Mouse (Mus musculus) heart, embryonic 13.5 days (tissue): ENCODE measurements around the gene Dgkb. TPM values are rescaled to one million over a fixed set of nuclear protein-coding genes. Genes with fewer than 3 reads are reported as not detected.

Experiments used
- ATAC-seq: fragments of 200-750 bp; cut with Nextera tagmentation; 2 replicates; pipeline ENCODE4 v1.8.0; 2017; ENCODE audit warnings: moderate TSS enrichment; ENCODE audit not compliant: insufficient number of reproducible peaks, low FRiP score, low TSS enrichment; ENCODE audit errors: extremely low read depth
- H3K27ac ChIP-seq: fragments of 300-500 bp; sonication (generic); replicated peaks from 2 replicates; pipeline ENCODE4 v1.5.1; 2015; ENCODE audit warnings: moderate library complexity, mild to moderate bottlenecking, inconsistent platforms
- H3K27me3 ChIP-seq: fragments of 300-500 bp; sonication (generic); replicated peaks from 2 replicates; pipeline ENCODE4 v1.6.1; 2015; ENCODE audit warnings: mild to moderate bottlenecking, inconsistent platforms
- H3K36me3 ChIP-seq: fragments of 300-500 bp; sonication (generic); 2 replicates; pipeline ENCODE4 v1.6.1; 2015; ENCODE audit warnings: mild to moderate bottlenecking, inconsistent platforms
- H3K4me1 ChIP-seq: fragments of 300-500 bp; sonication (generic); 2 replicates; pipeline ENCODE4 v1.6.1; 2015; ENCODE audit warnings: inconsistent platforms
- H3K4me2 ChIP-seq: fragments of 300-500 bp; sonication (generic); 2 replicates; pipeline ENCODE4 v1.6.1; 2015; ENCODE audit warnings: inconsistent platforms, mild to moderate bottlenecking, moderate library complexity
- H3K4me3 ChIP-seq: fragments of 300-500 bp; sonication (generic); 2 replicates; pipeline ENCODE4 v1.5.1; 2015; ENCODE audit warnings: moderate library complexity, mild to moderate bottlenecking, inconsistent platforms
- H3K9ac ChIP-seq: fragments of 300-500 bp; sonication (generic); 2 replicates; pipeline ENCODE4 v1.6.1; 2015; ENCODE audit warnings: inconsistent platforms, mild to moderate bottlenecking, moderate library complexity
- H3K9me3 ChIP-seq: fragments of 300-500 bp; sonication (generic); 2 replicates; pipeline ENCODE4 v1.6.1; 2016; ENCODE audit warnings: inconsistent platforms
- WGBS: fragments of 180-500 bp; shearing (Covaris S2); methylation state at CpG from one replicate; pipeline ENCODE4 v1.1.7; 2015; ENCODE audit warnings: mixed read lengths; 5-methylcytosine and 5-hydroxymethylcytosine counted together
- polyA plus RNA-seq: library from polyadenylated mRNA; unstranded; fragments of >200 nt; fragmentation: Nextera tagmentation; extraction: Ambion mirVana; gene quantifications from 2 replicates; pipeline ENCODE4 v1.2.1, GENCODE M21; 2015

Gene Dgkb
- polyA plus RNA-seq, 1 experiment from 2014 or later, result 0.37 TPM

DNA sequence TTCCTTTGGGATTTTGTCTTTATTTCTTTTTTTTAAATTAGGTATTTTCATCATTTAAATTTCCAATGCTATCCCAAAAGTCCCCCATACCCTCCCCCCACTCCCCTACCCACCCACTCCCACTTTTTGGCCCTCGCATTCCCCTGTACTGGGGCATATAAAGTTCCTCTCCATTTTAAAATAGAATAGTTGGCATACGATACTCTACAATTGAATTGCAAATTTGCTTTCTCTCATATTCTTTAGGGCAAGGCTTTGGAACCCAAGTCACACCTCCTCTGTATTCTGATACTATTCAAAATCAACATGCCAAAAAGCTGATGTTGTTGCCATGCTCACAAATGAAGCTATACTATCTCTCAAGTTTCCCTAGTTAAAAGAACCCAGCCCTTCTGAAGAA lies 679.7 kb downstream of the Dgkb start:
- no peaks in the 10 kb centered on the region for H3K36me3 ChIP-seq
- H3K4me3 ChIP-seq, result no peak overlapping the region
- no peaks in the 10 kb centered on the region for H3K9me3 ChIP-seq
- H3K9ac ChIP-seq, result no peak overlapping the region
- 75% methylated on average over 2 of the region's 2 CpGs for WGBS
- ATAC-seq, result no peak
- no peaks in the 10 kb centered on the region for H3K27me3 ChIP-seq
- no peak overlapping the region for H3K4me2 ChIP-seq
- H3K4me1 ChIP-seq, result no peaks in the 10 kb centered on the region
- H3K27ac ChIP-seq, result no peak overlapping the region

DNA sequence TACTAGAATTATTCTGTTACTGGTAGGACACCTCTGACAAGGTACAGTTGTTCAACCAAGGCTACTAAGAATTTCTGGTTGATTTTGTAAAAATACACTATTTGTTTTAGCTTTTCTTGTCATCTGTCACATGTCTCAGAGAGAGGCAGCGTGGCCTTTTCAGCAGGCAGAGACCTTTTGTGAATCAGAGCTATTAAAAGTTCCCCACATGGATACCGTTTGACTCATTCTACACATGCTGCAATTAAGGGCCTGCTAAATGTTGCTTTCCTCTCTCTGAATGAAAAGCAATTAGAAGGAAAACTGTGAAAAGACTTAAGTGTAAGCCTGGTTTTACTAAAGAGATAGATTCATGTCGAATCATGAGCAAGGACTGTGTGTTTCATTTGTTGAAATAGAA lies 683.4 kb downstream of the Dgkb start:
- no peak for ATAC-seq
- no peaks in the 10 kb centered on the region for H3K9me3 ChIP-seq
- 59% methylated on average over 3 of the region's 3 CpGs for WGBS

DNA sequence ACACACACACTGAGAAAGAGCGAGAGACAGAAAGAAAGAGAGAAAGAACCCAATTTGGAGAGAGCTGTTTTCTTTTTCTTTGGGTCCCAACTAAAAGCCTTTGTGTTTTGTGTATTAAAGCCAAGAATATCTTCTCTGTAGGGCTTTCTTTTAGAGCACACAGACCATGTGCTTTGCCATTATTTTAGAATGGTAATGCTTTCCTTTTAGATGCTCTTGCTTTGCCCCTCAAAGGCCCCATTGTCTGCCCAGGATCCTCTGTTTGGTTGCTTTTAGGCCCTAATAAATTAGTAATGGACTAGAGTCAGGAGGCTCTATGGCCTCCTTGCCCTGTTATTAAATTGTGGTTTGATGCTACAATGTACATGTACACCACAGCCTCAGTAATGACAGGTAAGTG lies 690.7 kb downstream of the Dgkb start:
- no peak overlapping the region for H3K4me3 ChIP-seq
- H3K36me3 ChIP-seq, result no peaks in the 10 kb centered on the region
- H3K4me2 ChIP-seq, result no peak overlapping the region
- ATAC-seq, result no peak
- no peaks in the 10 kb centered on the region for H3K4me1 ChIP-seq
- no peak overlapping the region for H3K27ac ChIP-seq
- no peaks in the 10 kb centered on the region for H3K9me3 ChIP-seq
- no CpG with 5 or more reads among the region's 1 CpGs for WGBS
- H3K27me3 ChIP-seq, result no peaks in the 10 kb centered on the region
- H3K9ac ChIP-seq, result no peak overlapping the region

More for the DNA sequence above, 683.4 kb downstream of the Dgkb start:
- no peaks in the 10 kb centered on the region for H3K4me1 ChIP-seq
- H3K4me3 ChIP-seq, result no peak overlapping the region
- H3K27me3 ChIP-seq, result no peaks in the 10 kb centered on the region
- H3K9ac ChIP-seq, result no peak overlapping the region
- no peak overlapping the region for H3K27ac ChIP-seq
- no peaks in the 10 kb centered on the region for H3K36me3 ChIP-seq
- no peak overlapping the region for H3K4me2 ChIP-seq

DNA sequence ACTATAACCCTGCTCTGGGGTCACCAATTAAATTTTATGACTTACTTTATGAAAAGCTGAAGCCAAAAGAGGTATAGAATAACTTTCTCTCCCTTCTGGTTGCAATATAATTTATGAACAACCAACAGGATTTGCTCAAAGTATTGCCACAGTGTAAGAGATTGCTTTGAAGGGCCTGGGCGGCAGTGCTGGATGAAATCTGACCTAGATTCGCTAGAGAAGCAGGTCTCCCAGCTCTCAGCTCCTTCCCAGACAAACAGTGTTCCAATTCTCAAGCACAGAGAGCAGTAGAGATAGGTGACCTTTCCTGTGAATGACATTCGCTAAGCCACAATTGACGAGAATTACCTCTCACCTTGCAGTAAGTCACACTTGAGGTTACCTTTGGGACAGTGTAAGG lies 727.9 kb downstream of the Dgkb start:
- Histone ChIP-seq H3K9ac (no peak overlapping the region), H3K4me2 (no peak overlapping the region), H3K27me3 (no peaks in the 10 kb centered on the region), H3K27ac (no peak overlapping the region), H3K9me3 (no peaks in the 10 kb centered on the region), H3K36me3 (no peaks in the 10 kb centered on the region), H3K4me3 (no peak overlapping the region), H3K4me1 (no peaks in the 10 kb centered on the region)
- ATAC-seq, result no peak; the same call in 1 of the 2 replicates
- 62% methylated on average over 4 of the region's 4 CpGs for WGBS

DNA sequence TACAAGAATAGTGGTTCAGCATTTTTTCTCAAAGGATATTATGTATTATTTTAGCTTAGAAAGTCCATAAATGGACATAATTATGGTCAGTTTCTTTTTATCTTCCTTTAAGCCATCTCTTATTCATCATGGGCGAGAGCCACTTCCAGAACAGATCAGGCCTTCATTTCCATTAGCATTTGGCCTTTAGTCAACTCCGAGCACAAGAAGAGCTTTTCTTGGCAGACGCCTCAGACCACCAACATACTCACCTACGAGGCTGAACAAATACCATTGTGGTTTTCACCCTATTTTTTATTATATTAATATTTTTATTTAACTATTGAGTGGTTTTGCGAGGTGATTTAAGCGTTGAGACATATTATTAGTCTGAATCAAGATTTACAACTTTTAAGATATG lies 759.6 kb downstream of the Dgkb start:
- Histone ChIP-seq H3K4me2 (no peak overlapping the region), H3K27me3 (no peaks in the 10 kb centered on the region), H3K27ac (no peak overlapping the region), H3K36me3 (no peaks in the 10 kb centered on the region), H3K9me3 (no peaks in the 10 kb centered on the region), H3K9ac (no peak overlapping the region), H3K4me3 (no peak overlapping the region), H3K4me1 (0 out of 2 replicates have a peak, but pooled peaks cover 3% of the 10 kb centered on the region)
- 74% methylated on average over 6 of the region's 6 CpGs for WGBS
- no peak for ATAC-seq

DNA sequence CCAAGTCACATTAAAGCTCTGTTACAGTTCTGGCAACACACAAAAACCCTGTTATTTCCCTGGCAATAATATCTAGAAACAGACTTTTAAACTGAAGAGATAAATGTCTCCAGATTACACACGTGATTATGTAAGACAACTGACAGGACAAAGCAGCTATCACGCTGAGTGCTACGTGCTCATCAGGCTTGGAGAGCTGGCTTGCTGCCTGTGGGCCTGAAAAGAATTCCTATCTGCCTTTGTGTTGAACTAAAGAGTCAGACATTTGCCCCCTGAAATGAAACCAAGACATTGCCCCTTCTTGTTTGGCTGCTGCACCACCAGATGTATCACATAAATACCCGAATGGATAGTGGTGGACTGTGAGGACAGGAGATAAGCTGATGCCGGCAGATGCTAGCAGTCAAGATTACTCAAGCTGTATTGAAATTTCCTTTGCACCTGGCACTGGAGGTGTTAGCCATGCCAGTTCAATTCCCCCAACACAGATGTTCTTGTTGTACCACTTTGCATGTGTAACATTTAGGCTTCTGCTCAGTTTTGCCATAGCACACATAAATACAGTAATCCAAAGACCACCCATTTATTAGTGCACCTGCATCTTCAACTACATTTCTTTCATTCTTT lies 761.8 kb downstream of the Dgkb start:
- 43% methylated on average over 5 of the region's 5 CpGs for WGBS
- Histone ChIP-seq H3K4me3 (no peak overlapping the region), H3K9me3 (no peaks in the 10 kb centered on the region), H3K27ac (no peak overlapping the region), H3K27me3 (no peaks in the 10 kb centered on the region), H3K4me1 (0 out of 2 replicates have a peak, but pooled peaks cover 3% of the 10 kb centered on the region), H3K9ac (no peak overlapping the region), H3K4me2 (no peak overlapping the region), H3K36me3 (no peaks in the 10 kb centered on the region)
- ATAC-seq, result no peak

DNA sequence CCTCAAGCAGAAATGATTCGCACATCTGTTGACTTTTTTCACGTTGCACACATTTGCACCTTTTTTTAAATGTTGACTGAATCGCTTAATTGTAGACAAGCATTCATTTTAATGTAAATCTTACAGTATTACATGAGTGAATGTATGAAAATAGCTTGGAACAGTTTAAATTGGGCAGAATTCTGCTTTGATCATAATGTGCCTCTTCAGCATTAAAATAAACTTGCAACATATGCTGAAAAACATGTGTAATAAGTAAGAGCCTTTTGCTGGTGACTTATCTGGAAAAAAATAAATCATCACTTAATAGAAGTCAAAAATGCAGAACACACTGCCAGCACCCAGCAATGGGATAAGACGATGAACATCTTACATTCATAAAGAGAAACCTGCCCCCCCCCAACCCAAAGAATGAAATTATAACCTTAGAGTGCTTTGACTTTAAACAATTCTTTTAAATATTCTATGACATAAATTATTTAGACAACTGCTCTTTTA lies 768.9 kb downstream of the Dgkb start:
- Histone ChIP-seq H3K27me3 (no peaks in the 10 kb centered on the region), H3K4me1 (0 out of 2 replicates have a peak, but pooled peaks cover 3% of the 10 kb centered on the region), H3K36me3 (no peaks in the 10 kb centered on the region), H3K4me3 (no peak overlapping the region), H3K27ac (no peak overlapping the region), H3K4me2 (no peak overlapping the region), H3K9ac (no peak overlapping the region), H3K9me3 (no peaks in the 10 kb centered on the region)
- WGBS, result 64% methylated on average over 4 of the region's 4 CpGs
- ATAC-seq, result no peak

DNA sequence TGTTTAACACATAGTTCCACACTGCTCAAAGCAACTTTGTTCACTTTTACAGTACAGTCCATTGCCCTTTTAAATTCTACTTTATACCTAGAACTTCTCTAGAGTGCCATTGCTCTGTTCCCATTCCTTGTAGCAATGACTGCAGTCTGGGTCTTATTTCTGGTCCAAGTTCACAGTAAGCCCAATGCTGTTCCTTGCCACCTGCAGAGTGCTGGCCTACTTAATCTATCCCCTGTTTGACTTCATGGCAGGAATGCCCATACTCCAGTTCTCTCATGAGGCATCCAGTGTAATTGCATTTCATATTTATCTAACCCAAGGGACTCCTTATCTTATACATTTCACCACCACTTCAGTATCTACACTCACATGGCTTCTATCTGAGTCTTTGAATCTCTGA lies 772.4 kb downstream of the Dgkb start:
- no peaks in the 10 kb centered on the region for H3K27me3 ChIP-seq
- no peak for ATAC-seq
- H3K4me2 ChIP-seq, result no peak overlapping the region
- no peak overlapping the region for H3K27ac ChIP-seq
- H3K9ac ChIP-seq, result no peak overlapping the region
- no peaks in the 10 kb centered on the region for H3K36me3 ChIP-seq
- H3K4me1 ChIP-seq, result peaks cover 28% of the 10 kb centered on the region
- H3K4me3 ChIP-seq, result no peak overlapping the region
- H3K9me3 ChIP-seq, result no peaks in the 10 kb centered on the region

DNA sequence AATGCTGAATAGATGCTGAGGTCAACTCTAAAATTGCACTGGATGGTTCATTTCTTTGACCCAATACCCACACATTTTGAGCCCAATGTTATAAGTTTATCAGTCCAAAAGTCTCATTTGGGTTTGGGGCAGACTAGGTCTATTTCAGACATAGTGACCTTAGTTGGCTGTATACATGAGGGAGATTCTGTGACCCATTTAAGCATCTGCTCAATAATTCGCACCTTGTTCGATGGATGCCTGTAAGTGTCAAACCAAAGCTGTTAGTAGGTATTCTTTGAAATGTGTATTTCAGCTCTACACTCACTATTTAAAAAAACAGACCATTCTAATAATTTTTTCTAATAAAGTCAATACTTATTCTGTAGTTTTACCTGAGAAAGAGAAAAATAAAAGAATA lies 776.1 kb downstream of the Dgkb start:
- no peaks in the 10 kb centered on the region for H3K36me3 ChIP-seq
- no peak overlapping the region for H3K9ac ChIP-seq
- no peak overlapping the region for H3K4me3 ChIP-seq
- peaks cover 28% of the 10 kb centered on the region for H3K4me1 ChIP-seq
- H3K9me3 ChIP-seq, result no peaks in the 10 kb centered on the region
- no peaks in the 10 kb centered on the region for H3K27me3 ChIP-seq
- no peak for ATAC-seq
- WGBS, result 78% methylated on average over 2 of the region's 2 CpGs
- no peak overlapping the region for H3K4me2 ChIP-seq
- H3K27ac ChIP-seq, result no peak overlapping the region

DNA sequence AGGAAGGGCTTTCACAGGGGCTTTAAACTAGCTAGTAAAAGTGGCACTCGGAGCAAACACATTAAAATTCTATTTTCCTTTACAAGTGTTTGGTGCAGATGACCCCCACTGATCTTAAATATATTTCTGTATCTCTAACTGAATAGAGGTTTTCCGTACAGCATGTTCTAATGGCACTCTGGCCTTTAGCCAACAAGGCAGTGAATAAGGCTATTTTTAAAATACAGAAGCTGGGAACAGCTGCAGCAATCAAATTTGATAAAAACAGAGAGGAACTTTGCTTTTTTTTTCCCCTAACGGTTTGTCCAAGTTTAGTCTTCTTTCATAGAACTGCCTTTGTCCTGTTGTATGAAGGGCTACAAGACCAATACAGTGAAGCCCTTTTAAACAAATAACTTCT lies 776.5 kb downstream of the Dgkb start:
- Histone ChIP-seq H3K27me3 (no peaks in the 10 kb centered on the region), H3K9ac (no peak overlapping the region), H3K4me1 (peaks cover 28% of the 10 kb centered on the region), H3K9me3 (no peaks in the 10 kb centered on the region), H3K4me2 (no peak overlapping the region), H3K36me3 (no peaks in the 10 kb centered on the region), H3K4me3 (no peak overlapping the region), H3K27ac (no peak overlapping the region)
- WGBS, result 13% methylated on average over 3 of the region's 3 CpGs
- no peak for ATAC-seq

DNA sequence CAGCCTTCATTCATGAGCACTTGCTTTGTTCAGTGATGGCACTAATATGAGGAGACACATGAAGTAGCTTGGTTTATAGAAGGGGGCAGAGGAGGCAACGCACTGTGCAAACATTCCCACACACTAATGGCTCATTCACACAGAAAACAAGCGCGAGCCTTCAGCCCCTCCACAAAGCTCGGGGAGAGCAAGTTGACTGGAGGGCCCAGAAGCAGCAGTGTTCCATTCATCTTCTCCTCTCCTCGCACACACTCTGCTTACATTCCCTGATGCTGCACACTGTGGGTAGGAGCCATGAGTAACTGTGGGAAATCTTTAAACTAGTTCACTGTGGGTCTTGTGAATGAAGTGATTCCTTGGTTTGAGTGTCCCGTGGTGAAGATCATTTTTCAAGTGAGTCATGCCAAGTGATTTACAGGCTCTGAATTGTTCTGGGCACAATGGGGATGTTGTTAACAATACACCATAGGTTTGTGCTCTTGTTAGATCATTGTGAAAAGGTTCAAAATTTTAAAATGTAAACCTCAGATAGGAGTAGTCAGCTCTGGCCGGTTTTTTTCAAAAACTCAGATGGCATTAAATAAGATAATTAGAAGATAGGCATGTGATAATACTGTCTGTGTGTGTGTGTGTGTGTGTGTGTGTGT lies 779.0 kb downstream of the Dgkb start:
- Histone ChIP-seq H3K27me3 (no peaks in the 10 kb centered on the region), H3K9ac (no peak overlapping the region), H3K27ac (no peak overlapping the region), H3K36me3 (no peaks in the 10 kb centered on the region), H3K4me1 (peaks cover 24% of the 10 kb centered on the region), H3K4me2 (no peak overlapping the region), H3K4me3 (no peak overlapping the region), H3K9me3 (no peaks in the 10 kb centered on the region)
- WGBS, result 71% methylated on average over 7 of the region's 7 CpGs
- ATAC-seq, result no peak

DNA sequence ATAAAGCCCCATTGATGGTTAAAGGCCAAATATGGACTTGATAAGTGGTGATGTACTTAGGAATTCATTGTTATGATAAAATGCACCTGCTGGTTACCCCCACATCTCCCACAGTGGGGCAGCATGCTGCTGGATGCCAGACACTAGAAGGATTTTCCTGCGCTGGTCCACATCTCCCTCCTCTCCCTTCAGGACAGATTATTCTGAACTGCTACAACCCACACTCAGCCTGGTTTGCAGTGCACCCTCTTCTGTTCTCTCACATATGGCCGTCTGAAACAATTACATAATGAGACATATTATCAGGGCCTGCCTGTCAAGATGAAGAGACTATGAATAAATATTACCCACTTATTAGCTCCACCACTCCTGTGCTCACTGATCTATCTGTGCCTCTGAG lies 780.6 kb downstream of the Dgkb start:
- Histone ChIP-seq H3K27me3 (no peaks in the 10 kb centered on the region), H3K4me2 (no peak overlapping the region), H3K27ac (no peak overlapping the region), H3K4me1 (peaks cover 17% of the 10 kb centered on the region), H3K9me3 (no peaks in the 10 kb centered on the region), H3K4me3 (no peak overlapping the region), H3K9ac (no peak overlapping the region), H3K36me3 (no peaks in the 10 kb centered on the region)
- WGBS, result 39% methylated on average over 2 of the region's 2 CpGs
- no peak for ATAC-seq
